Mouse (Mus musculus) embryonic facial prominence, embryonic 14.5 days (tissue): ENCODE results near the gene Gtpbp8. TPM values are rescaled to one million over a fixed set of nuclear protein-coding genes. Genes with fewer than 3 reads are reported as not detected.

Experiments used
- ATAC-seq: fragments of 200-750 bp; cut with Nextera tagmentation; 2 replicates; pipeline ENCODE4 v1.8.0; 2017; ENCODE audit warnings: low read depth, moderate number of reproducible peaks, moderate TSS enrichment
- DNase-seq: peaks from one replicate; pipeline ENCODE4 v3.0.0-alpha.2; 2015; ENCODE audit warnings: low spot score
- H3K27ac ChIP-seq: fragments of 300-500 bp; sonication (generic); replicated peaks from 2 replicates; pipeline ENCODE4 v1.5.1; 2014; ENCODE audit warnings: low read depth, mild to moderate bottlenecking, low read length, moderate library complexity
- H3K27me3 ChIP-seq: fragments of 300-500 bp; sonication (generic); replicated peaks from 2 replicates; pipeline ENCODE4 v1.6.1; 2014; ENCODE audit warnings: low read length; ENCODE audit not compliant: control insufficient read depth, insufficient read depth
- H3K36me3 ChIP-seq: fragments of 300-500 bp; sonication (generic); 2 replicates; pipeline ENCODE4 v1.6.1; 2014; ENCODE audit warnings: low read length, mixed read lengths; ENCODE audit not compliant: control insufficient read depth, insufficient read depth
- H3K4me1 ChIP-seq: fragments of 300-500 bp; sonication (generic); 2 replicates; pipeline ENCODE4 v1.6.1; 2014; ENCODE audit warnings: antibody characterized with exemption, low read length; ENCODE audit not compliant: control insufficient read depth, insufficient read depth
- H3K4me2 ChIP-seq: fragments of 300-500 bp; sonication (generic); 2 replicates; pipeline ENCODE4 v1.6.1; 2014; ENCODE audit warnings: low read depth, mild to moderate bottlenecking, low read length, moderate library complexity, mixed read lengths
- H3K4me3 ChIP-seq: fragments of 300-500 bp; sonication (generic); 2 replicates; pipeline ENCODE4 v1.5.1; 2014; ENCODE audit warnings: low read depth, mild to moderate bottlenecking, low read length
- H3K9ac ChIP-seq: fragments of 300-500 bp; sonication (generic); 2 replicates; pipeline ENCODE4 v1.6.1; 2014; ENCODE audit warnings: low read depth, mild to moderate bottlenecking, low read length, moderate library complexity, mixed read lengths
- H3K9me3 ChIP-seq: fragments of 300-500 bp; sonication (generic); 2 replicates; pipeline ENCODE4 v1.6.1; 2016; ENCODE audit warnings: low read length; ENCODE audit not compliant: control insufficient read depth
- WGBS: fragments of 180-500 bp; shearing (Covaris S2); extraction: QIAGEN DNeasy Blood & Tissue Kit; methylation state at CpG from one replicate; pipeline ENCODE4 v1.1.7; 2014; 5-methylcytosine and 5-hydroxymethylcytosine counted together
- polyA plus RNA-seq: library from polyadenylated mRNA; unstranded; fragments of >200 nt; fragmentation: Nextera tagmentation; extraction: Ambion mirVana; gene quantifications from 2 replicates; pipeline ENCODE4 v1.2.1, GENCODE M21; 2014

Gtpbp8 gene
- polyA plus RNA-seq = 27.8 and 30.3 TPM in 2 replicates

- H3K4me3 ChIP-seq = peak within 1 kb of the TSS; percentile 74
- peak within 1 kb of the TSS; percentile 83 for H3K4me2 ChIP-seq
- no peaks in the 10 kb centered on the region for H3K27me3 ChIP-seq
- H3K4me1 ChIP-seq = peaks cover 8% of the 10 kb centered on the region
- WGBS = under 1% methylated on average over 45 of the region's 47 CpGs
- peak within 1 kb of the TSS; percentile 95 for H3K27ac ChIP-seq
- H3K36me3 ChIP-seq = peaks cover 13% of the 10 kb centered on the region
- H3K9me3 ChIP-seq = no peaks in the 10 kb centered on the region
- peak within 1 kb of the TSS; percentile 86 for H3K9ac ChIP-seq
- ATAC-seq (peak; percentile 97), DNase-seq (peak; percentile 95)
Observed at GRCm38 (mm10) chr16:44745866-44746562, at the start of gene Gtpbp8. Gtpbp8 (minus strand) TSS chr16:44746363.

- Histone ChIP-seq H3K4me3 (no peak overlapping the region), H3K27ac (no peak overlapping the region), H3K4me1 (no peaks in the 10 kb centered on the region), H3K4me2 (no peak overlapping the region), H3K9me3 (no peaks in the 10 kb centered on the region), H3K9ac (no peak overlapping the region), H3K36me3 (no peaks in the 10 kb centered on the region), H3K27me3 (no peaks in the 10 kb centered on the region)
- no peak for ATAC-seq
- no peak for DNase-seq
Observed at GRCm38 (mm10) chr16:44794416-44794815, 48.3 kb upstream of the Gtpbp8 start.

- DNase-seq (no peak), ATAC-seq (no peak)
- Histone ChIP-seq H3K27me3 (no peaks in the 10 kb centered on the region), H3K4me2 (no peak overlapping the region), H3K27ac (no peak overlapping the region), H3K4me3 (no peak overlapping the region), H3K9me3 (no peaks in the 10 kb centered on the region), H3K9ac (no peak overlapping the region), H3K36me3 (no peaks in the 10 kb centered on the region), H3K4me1 (no peaks in the 10 kb centered on the region)
- 86% methylated on average over 1 of the region's 1 CpGs for WGBS
Observed at GRCm38 (mm10) chr16:44786934-44787333, 40.8 kb upstream of the Gtpbp8 start.

GRCm38 (mm10) chr16:44780751-44781150 is 34.6 kb upstream of the Gtpbp8 start:
- ATAC-seq (no peak), DNase-seq (no peak)
- Histone ChIP-seq H3K27me3 (no peaks in the 10 kb centered on the region), H3K36me3 (no peaks in the 10 kb centered on the region), H3K4me3 (no peak overlapping the region), H3K27ac (no peak overlapping the region), H3K9me3 (no peaks in the 10 kb centered on the region), H3K4me2 (no peak overlapping the region), H3K9ac (no peak overlapping the region), H3K4me1 (no peaks in the 10 kb centered on the region)
- 60% methylated on average over 4 of the region's 4 CpGs for WGBS

GRCm38 (mm10) chr16:44779494-44779893 is 33.3 kb upstream of the Gtpbp8 start:
- Histone ChIP-seq H3K4me2 (no peak overlapping the region), H3K4me1 (no peaks in the 10 kb centered on the region), H3K9ac (no peak overlapping the region), H3K27ac (no peak overlapping the region), H3K4me3 (no peak overlapping the region), H3K9me3 (no peaks in the 10 kb centered on the region), H3K27me3 (no peaks in the 10 kb centered on the region), H3K36me3 (no peaks in the 10 kb centered on the region)
- no peak for DNase-seq
- WGBS = 86% methylated on average over 5 of the region's 5 CpGs
- no peak for ATAC-seq

GRCm38 (mm10) chr16:44778538-44779147 is 32.5 kb upstream of the Gtpbp8 start:
- ATAC-seq = no peak
- no peak overlapping the region for H3K4me3 ChIP-seq

GRCm38 (mm10) chr16:44774201-44774600 is 28.0 kb upstream of the Gtpbp8 start:
- ATAC-seq = no peak

More at GRCm38 (mm10) chr16:44778538-44779147, 32.5 kb upstream of the Gtpbp8 start:
- Histone ChIP-seq H3K4me2 (no peak overlapping the region), H3K27me3 (no peaks in the 10 kb centered on the region), H3K4me1 (no peaks in the 10 kb centered on the region), H3K36me3 (no peaks in the 10 kb centered on the region), H3K27ac (no peak overlapping the region), H3K9ac (no peak overlapping the region), H3K9me3 (no peaks in the 10 kb centered on the region)
- DNase-seq = peak; percentile 16
- WGBS = 74% methylated on average over 17 of the region's 17 CpGs

GRCm38 (mm10) chr16:44773673-44774072 is 27.5 kb upstream of the Gtpbp8 start:
- Histone ChIP-seq H3K9ac (no peak overlapping the region), H3K27me3 (no peaks in the 10 kb centered on the region), H3K4me1 (no peaks in the 10 kb centered on the region), H3K4me3 (no peak overlapping the region), H3K9me3 (no peaks in the 10 kb centered on the region), H3K36me3 (no peaks in the 10 kb centered on the region), H3K4me2 (no peak overlapping the region), H3K27ac (no peak overlapping the region)
- DNase-seq (no peak), ATAC-seq (no peak)
- WGBS = 86% methylated on average over 3 of the region's 3 CpGs

More at GRCm38 (mm10) chr16:44774201-44774600, 28.0 kb upstream of the Gtpbp8 start:
- Histone ChIP-seq H3K27me3 (no peaks in the 10 kb centered on the region), H3K9ac (no peak overlapping the region), H3K9me3 (no peaks in the 10 kb centered on the region), H3K4me1 (no peaks in the 10 kb centered on the region), H3K27ac (no peak overlapping the region), H3K4me3 (no peak overlapping the region), H3K36me3 (no peaks in the 10 kb centered on the region), H3K4me2 (no peak overlapping the region)
- WGBS = 81% methylated on average over 6 of the region's 6 CpGs
- no peak for DNase-seq

GRCm38 (mm10) chr16:44772577-44772976 is 26.4 kb upstream of the Gtpbp8 start:
- Histone ChIP-seq H3K4me2 (no peak overlapping the region), H3K4me1 (no peaks in the 10 kb centered on the region), H3K9ac (no peak overlapping the region), H3K27ac (no peak overlapping the region), H3K27me3 (no peaks in the 10 kb centered on the region), H3K36me3 (no peaks in the 10 kb centered on the region), H3K4me3 (no peak overlapping the region), H3K9me3 (no peaks in the 10 kb centered on the region)
- no peak for DNase-seq
- ATAC-seq = no peak
- 74% methylated on average over 6 of the region's 6 CpGs for WGBS
